Mouse (Mus musculus) embryonic facial prominence, embryonic 12.5 days (tissue): ENCODE data around the gene Cyp4f16. TPM values are rescaled to one million over a fixed set of nuclear protein-coding genes. Genes with fewer than 3 reads are reported as not detected.
"Not testable (repeated sequence)": the region's sequence is repeated elsewhere in the genome, so short reads cannot be mapped to it uniquely, and the experiment has no call there.

Source experiments
- ATAC-seq: fragments of 200-750 bp; cut with Nextera tagmentation; 2 replicates; pipeline ENCODE4 v1.8.0; 2017; ENCODE audit not compliant: insufficient number of reproducible peaks, insufficient read depth, low FRiP score, low TSS enrichment
- H3K27ac ChIP-seq: fragments of 300-500 bp; sonication (generic); 2 replicates; pipeline ENCODE4 v1.5.1; 2016; ENCODE audit warnings: mild to moderate bottlenecking
- H3K27me3 ChIP-seq: fragments of 300-500 bp; sonication (generic); 2 replicates; pipeline ENCODE4 v1.6.1; 2016; ENCODE audit warnings: mild to moderate bottlenecking, moderate library complexity
- H3K36me3 ChIP-seq: fragments of 300-500 bp; sonication (generic); 2 replicates; pipeline ENCODE4 v1.6.1; 2016; ENCODE audit warnings: mild to moderate bottlenecking
- H3K4me1 ChIP-seq: fragments of 300-500 bp; sonication (generic); 2 replicates; pipeline ENCODE4 v1.6.1; 2016
- H3K4me2 ChIP-seq: fragments of 300-500 bp; sonication (generic); replicated peaks from 2 replicates; pipeline ENCODE4 v1.6.1; 2016; ENCODE audit warnings: mild to moderate bottlenecking, moderate library complexity
- H3K4me3 ChIP-seq: fragments of 300-500 bp; sonication (generic); 2 replicates; pipeline ENCODE4 v1.5.1; 2016; ENCODE audit warnings: mild to moderate bottlenecking
- H3K9ac ChIP-seq: fragments of 300-500 bp; sonication (generic); 2 replicates; pipeline ENCODE4 v1.6.1; 2016; ENCODE audit warnings: mild to moderate bottlenecking, moderate library complexity
- H3K9me3 ChIP-seq: fragments of 300-500 bp; sonication (generic); 2 replicates; pipeline ENCODE4 v1.6.1; 2016; ENCODE audit warnings: mild to moderate bottlenecking, moderate library complexity
- whole genome bisulfite sequencing: fragments of 180-500 bp; shearing (Covaris S2); methylation state at CpG from one replicate; pipeline ENCODE4 v1.1.7; 2016; 5-methylcytosine and 5-hydroxymethylcytosine counted together
- polyA plus RNA-seq: library from polyadenylated mRNA; unstranded; fragments of >200 nt; fragmentation: Nextera tagmentation; extraction: Ambion mirVana; gene quantifications from 2 replicates; pipeline ENCODE4 v1.2.1, GENCODE M21; 2016

Gene Cyp4f16
- polyA plus RNA-seq, 1 experiment from 2014 or later, result 28.4 TPM

GRCm38 (mm10) chr17:32553016-32553415 lies 16.7 kb downstream of the Cyp4f16 start:
- H3K9me3 ChIP-seq, H3K9ac ChIP-seq, H3K4me1 ChIP-seq, H3K4me2 ChIP-seq, ATAC-seq, H3K27me3 ChIP-seq, H3K27ac ChIP-seq, H3K4me3 ChIP-seq, H3K36me3 ChIP-seq: not testable (repeated sequence)
- 31% methylated on average over 1 of the region's 1 CpGs for WGBS

- H3K9me3 ChIP-seq, H3K9ac ChIP-seq, H3K27ac ChIP-seq, H3K4me2 ChIP-seq, ATAC-seq, H3K36me3 ChIP-seq, H3K27me3 ChIP-seq, H3K4me1 ChIP-seq, H3K4me3 ChIP-seq: not testable (repeated sequence)
- 78% methylated on average over 9 of the region's 9 CpGs for WGBS
These were observed 18.0 kb downstream of the Cyp4f16 start for GRCm38 (mm10) chr17:32554368-32554767.

- H3K4me1 ChIP-seq, H3K4me3 ChIP-seq, H3K27ac ChIP-seq, H3K27me3 ChIP-seq, H3K9ac ChIP-seq, H3K36me3 ChIP-seq, H3K9me3 ChIP-seq, H3K4me2 ChIP-seq, ATAC-seq: not testable (repeated sequence)
- 86% methylated on average over 2 of the region's 2 CpGs for WGBS
These were observed 26.9 kb downstream of the Cyp4f16 start for GRCm38 (mm10) chr17:32563301-32563700.

DNA sequence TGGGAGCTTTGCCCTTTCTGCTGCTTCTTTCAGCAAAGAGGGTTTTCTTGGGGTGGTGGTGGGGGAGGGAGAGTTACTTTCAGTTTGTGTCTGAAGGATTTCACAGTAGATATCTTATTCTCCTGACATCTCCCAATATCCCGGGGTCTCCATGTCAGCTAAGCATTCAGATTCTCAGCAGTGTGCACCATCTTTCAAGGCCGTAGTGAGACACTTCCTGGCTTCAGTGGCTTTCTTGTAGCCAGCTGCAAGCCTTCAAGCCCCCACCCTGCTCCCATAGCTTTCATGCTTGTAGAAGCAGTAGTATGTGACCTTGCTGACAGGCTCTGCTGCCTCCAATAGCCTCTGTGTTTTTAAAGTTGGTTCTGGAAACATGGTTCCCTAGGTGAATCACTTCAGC lies 36.9 kb downstream of the Cyp4f16 start:
- not testable (repeated sequence) for H3K27me3 ChIP-seq, H3K9ac ChIP-seq, ATAC-seq, H3K36me3 ChIP-seq, H3K9me3 ChIP-seq, H3K27ac ChIP-seq, H3K4me1 ChIP-seq, H3K4me3 ChIP-seq, H3K4me2 ChIP-seq
- WGBS, result 79% methylated on average over 2 of the region's 2 CpGs

DNA sequence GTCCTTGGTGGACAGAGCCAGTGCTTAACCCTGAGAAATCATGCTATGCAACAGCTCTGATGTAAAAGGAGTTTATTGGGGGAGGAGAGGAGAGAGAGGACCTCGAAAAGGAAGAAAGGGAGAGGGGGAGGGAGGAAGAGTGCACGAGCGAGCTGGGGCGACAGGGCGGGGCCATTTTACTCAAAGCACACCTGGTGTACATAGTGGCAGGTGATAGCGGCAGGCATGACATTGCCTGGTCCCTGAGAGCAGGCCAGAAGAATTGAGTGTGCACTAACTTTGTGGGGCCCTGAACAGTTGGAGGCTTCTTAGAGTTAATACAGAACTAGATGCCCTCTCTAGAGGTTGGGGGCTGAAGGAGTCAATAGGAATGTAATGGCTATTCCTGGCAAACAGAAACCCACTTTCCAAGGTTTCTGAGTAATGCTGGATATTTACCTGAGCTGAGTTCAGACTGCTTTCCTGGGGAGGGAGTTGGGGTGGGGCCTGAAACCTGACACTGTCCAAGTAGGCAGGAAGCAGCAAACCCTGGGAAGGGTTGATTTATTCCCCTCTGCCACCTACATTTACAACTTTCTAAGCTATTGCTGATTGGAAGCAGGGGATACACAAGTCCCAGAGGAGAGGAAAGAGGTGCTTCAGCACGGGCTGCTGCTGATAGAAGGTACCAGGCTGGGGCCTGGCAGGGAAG lies 41.3 kb downstream of the Cyp4f16 start:
- Histone ChIP-seq H3K4me3 (no peak overlapping the region), H3K9ac (no peak overlapping the region), H3K4me1 (no peaks in the 10 kb centered on the region), H3K27me3 (no peaks in the 10 kb centered on the region), H3K36me3 (no peaks in the 10 kb centered on the region), H3K27ac (no peak overlapping the region), H3K4me2 (no peak overlapping the region), H3K9me3 (peaks cover 3% of the 10 kb centered on the region; the same call in 1 of the 2 replicates)
- ATAC-seq, result no peak
- 70% methylated on average over 7 of the region's 7 CpGs for WGBS

GRCm38 (mm10) chr17:32596494-32596893 lies 60.1 kb downstream of the Cyp4f16 start:
- 91% methylated on average over 18 of the region's 18 CpGs for WGBS
- Histone ChIP-seq H3K27me3 (no peaks in the 10 kb centered on the region), H3K4me2 (no peak overlapping the region), H3K9ac (no peak overlapping the region), H3K36me3 (no peaks in the 10 kb centered on the region), H3K4me1 (no peaks in the 10 kb centered on the region), H3K4me3 (no peak overlapping the region), H3K9me3 (no peaks in the 10 kb centered on the region), H3K27ac (no peak overlapping the region)
- ATAC-seq, result no peak

Other genes starting within 250 kb of the Cyp4f16 start
- 145 and 148 TPM in 2 replicates for gene Akap8, start 215.3 kb upstream of the Cyp4f16 start, polyA plus RNA-seq
- 107 and 118 TPM in 2 replicates for gene Akap8l, start 186.0 kb upstream of the Cyp4f16 start, polyA plus RNA-seq
- 34.0 and 36.5 TPM in 2 replicates for gene Wiz, start 147.1 kb upstream of the Cyp4f16 start, polyA plus RNA-seq
- 0.69 and 0.74 TPM in 2 replicates for gene Rasal3, start 133.0 kb upstream of the Cyp4f16 start, polyA plus RNA-seq
- gene Pglyrp2, start 112.4 kb upstream of the Cyp4f16 start, polyA plus RNA-seq, result 0.13 and 0.20 TPM in 2 replicates
- gene Cyp4f39, start 83.8 kb upstream of the Cyp4f16 start, polyA plus RNA-seq, result 0.70 and 0.73 TPM in 2 replicates
- gene Cyp4f17, start 30.5 kb upstream of the Cyp4f16 start, polyA plus RNA-seq, result 14.5 and 15.6 TPM in 2 replicates
- gene Cyp4f37, start 84.8 kb downstream of the Cyp4f16 start, polyA plus RNA-seq, result not detected in 2 replicates
- not detected in 2 replicates for gene Cyp4f40, start 122.3 kb downstream of the Cyp4f16 start, polyA plus RNA-seq
- 0.15 and 0.24 TPM in 2 replicates for gene Cyp4f15, start 149.1 kb downstream of the Cyp4f16 start, polyA plus RNA-seq